ENCODE assay signal across 30 mouse cellular contexts in genomic region chr5:148523202-148523971, GRCm38 (mm10). TPM values are rescaled to one million over a fixed set of nuclear protein-coding genes. Genes with fewer than 3 reads are reported as not detected.
DNase-seq lines count a peak whose midpoint lies in the region; ATAC-seq lines count a peak whose summit lies in the region.
"Had no signal": no experiment of that assay in that cellular context is flagged by ENCODE, and none has a peak within 500 bp of the region (broad histone marks: within the 10 kb centered on the region; RNA-seq: fewer than 3 reads in every experiment).

No protein-coding gene starts in this region.

- H3K4me3 ChIP-seq in neural tube, embryonic 13.5 days = no peak overlapping the region
- no peak overlapping the region for H3K4me3 ChIP-seq in neural tube, embryonic 15.5 days (replicated peaks)
- H3K4me3 ChIP-seq in liver, embryonic 11.5 days (ENCODE audit: low read depth, low read length) = no peak overlapping the region
- H3K4me3 ChIP-seq: embryonic facial prominence, embryonic 10.5 days; heart, adult 2 months; heart, embryonic 15.5 days; limb, embryonic 12.5 days; liver, embryonic 13.5 days; megakaryocyte, embryonic 14.5 days; midbrain, embryonic 13.5 days; stomach, embryonic 15.5 days had no signal

- H3K27me3 ChIP-seq in neural tube, embryonic 13.5 days = no peaks in the 10 kb centered on the region
- H3K27me3 ChIP-seq in neural tube, embryonic 15.5 days (replicated peaks) = no peaks in the 10 kb centered on the region
- no peaks in the 10 kb centered on the region for H3K27me3 ChIP-seq in liver, embryonic 11.5 days (replicated peaks; ENCODE audit: control insufficient read depth, insufficient read depth, low read length)
- H3K27me3 ChIP-seq: heart, embryonic 15.5 days; limb, embryonic 12.5 days; liver, embryonic 13.5 days; midbrain, embryonic 13.5 days; stomach, embryonic 15.5 days had no signal

- no peak overlapping the region for H3K4me2 ChIP-seq in neural tube, embryonic 13.5 days
- no peak overlapping the region for H3K4me2 ChIP-seq in neural tube, embryonic 15.5 days
- no peak overlapping the region for H3K4me2 ChIP-seq in liver, embryonic 11.5 days
- H3K4me2 ChIP-seq: heart, embryonic 15.5 days; limb, embryonic 12.5 days; liver, embryonic 13.5 days; midbrain, embryonic 13.5 days; stomach, embryonic 15.5 days had no signal

- no peak overlapping the region for H3K9ac ChIP-seq in neural tube, embryonic 13.5 days
- H3K9ac ChIP-seq in neural tube, embryonic 15.5 days (replicated peaks) = no peak overlapping the region
- H3K9ac ChIP-seq in liver, embryonic 11.5 days (ENCODE audit: low read depth, low read length) = no peak overlapping the region
- H3K9ac ChIP-seq: heart, embryonic 15.5 days; limb, embryonic 12.5 days; liver, embryonic 13.5 days; midbrain, embryonic 13.5 days; stomach, embryonic 15.5 days had no signal

- no peak for ATAC-seq in neural tube, embryonic 13.5 days (ENCODE audit: low read depth)
- ATAC-seq in neural tube, embryonic 15.5 days (ENCODE audit: low FRiP score) = no peak
- ATAC-seq in activated CD4-positive, CD25-positive, alpha-beta regulatory T cell, adult 4 months = peak; percentile 46
- 0 out of 2 replicates have a peak, but pooled peaks have one; percentile 43 for ATAC-seq in monocyte, adult 5-6 weeks (replicated peaks; ENCODE audit: insufficient number of reproducible peaks, low FRiP score, low TSS enrichment, poor library complexity, severe bottlenecking)
- no peak for ATAC-seq in liver, embryonic 11.5 days (replicated peaks; ENCODE audit: low FRiP score)
- ATAC-seq: forebrain, embryonic 16.5 days; hindbrain, postnatal 0 days; midbrain, embryonic 13.5 days had no signal

- peaks cover 83% of the 10 kb centered on the region for H3K4me1 ChIP-seq in neural tube, embryonic 13.5 days (replicated peaks)
- H3K4me1 ChIP-seq in neural tube, embryonic 15.5 days = peaks cover 47% of the 10 kb centered on the region
- no peaks in the 10 kb centered on the region; the same call in 1 of the 2 replicates for H3K4me1 ChIP-seq in liver, embryonic 11.5 days (replicated peaks; ENCODE audit: control insufficient read depth, insufficient read depth, low read length)

- H3K36me3 ChIP-seq in neural tube, embryonic 13.5 days = no peaks in the 10 kb centered on the region
- H3K36me3 ChIP-seq in neural tube, embryonic 15.5 days = no peaks in the 10 kb centered on the region
- no peaks in the 10 kb centered on the region for H3K36me3 ChIP-seq in liver, embryonic 11.5 days (ENCODE audit: control insufficient read depth, insufficient read depth, low read length)
- H3K36me3 ChIP-seq: embryonic facial prominence, embryonic 10.5 days; heart, embryonic 15.5 days; limb, embryonic 12.5 days; liver, embryonic 13.5 days; midbrain, embryonic 13.5 days; stomach, embryonic 15.5 days had no signal

- 66% methylated on average over 5 of the region's 5 CpGs for WGBS in neural tube, embryonic 13.5 days
- WGBS in neural tube, embryonic 15.5 days = 63% methylated on average over 5 of the region's 5 CpGs
- WGBS in liver, embryonic 11.5 days = 76% methylated on average over 5 of the region's 5 CpGs

- peak; percentile 43 for DNase-seq in ES-CJ7 (ENCODE audit: low read depth, low spot score)
- DNase-seq in right cerebral cortex, adult 2 months (ENCODE audit: low spot score in 2 of 2) = no peak
- no peak for DNase-seq in liver, embryonic 11.5 days (ENCODE audit: low spot score)
- DNase-seq in thymus, postnatal 4 days = no peak
- DNase-seq: adrenal gland, postnatal 36 days; cerebellum, adult 11 months; cerebellum, postnatal 10 days; gastrocnemius, postnatal 25 days; heart, adult 2 months; kidney, adult 2 months; kidney, postnatal 10 days; layer of hippocampus, postnatal 36 days; liver, embryonic 13.5 days; lung, adult 2 months; lung, postnatal 36 days; right cerebral cortex, postnatal 4 days; thymus, adult 18-20 months; thymus, postnatal 36 days had no signal

- H3K27ac ChIP-seq in neural tube, embryonic 13.5 days (replicated peaks) = 0 out of 2 replicates have a peak overlapping the region, but pooled peaks have one; percentile 9
- H3K27ac ChIP-seq in neural tube, embryonic 15.5 days (replicated peaks) = no peak overlapping the region
- H3K27ac ChIP-seq in liver, embryonic 11.5 days (ENCODE audit: low read depth, low read length) = no peak overlapping the region
- H3K27ac ChIP-seq: embryonic facial prominence, embryonic 10.5 days; heart, adult 2 months; heart, embryonic 15.5 days; hindbrain, postnatal 0 days; limb, embryonic 12.5 days; liver, embryonic 13.5 days; midbrain, embryonic 13.5 days; stomach, embryonic 15.5 days had no signal

- no peaks in the 10 kb centered on the region for H3K9me3 ChIP-seq in neural tube, embryonic 13.5 days
- H3K9me3 ChIP-seq in neural tube, embryonic 15.5 days (replicated peaks) = no peaks in the 10 kb centered on the region
- H3K9me3 ChIP-seq in liver, embryonic 11.5 days (ENCODE audit: control insufficient read depth, low read length) = no peaks in the 10 kb centered on the region
- H3K9me3 ChIP-seq: embryonic facial prominence, embryonic 10.5 days; heart, embryonic 15.5 days; limb, embryonic 12.5 days; liver, embryonic 13.5 days; megakaryocyte, embryonic 14.5 days; midbrain, embryonic 13.5 days; stomach, embryonic 15.5 days had no signal

RNA-seq across cellular contexts. Expression of gene Ubl3, which starts 29.2 kb away (rescaled TPM):
- polyA plus RNA-seq in neural tube, embryonic 13.5 days (2015; fragmentation: Nextera tagmentation; extraction: Ambion mirVana) = 103 and 109 TPM in 2 replicates
- polyA plus RNA-seq in neural tube, embryonic 15.5 days (2015; fragmentation: Nextera tagmentation; extraction: Ambion mirVana) = 98.3 and 98.4 TPM in 2 replicates
- 100 to 1,000 TPM in 1 of 2 experiments, 10 to 100 TPM in 1; 86.3 to 124 TPM for polyA plus RNA-seq in activated CD4-positive, CD25-positive, alpha-beta regulatory T cell, adult 4 months (2017; shearing (Covaris generic))
- 179 to 332 TPM (median 268 TPM) in 3 replicates for total RNA-seq in monocyte, adult 5-6 weeks (2017)
- polyA plus RNA-seq in liver, embryonic 11.5 days (2014; fragmentation: Nextera tagmentation; extraction: Ambion mirVana) = 40.1 and 43.1 TPM in 2 replicates

Comparison
In these comparisons a context has a peak if more than half of its experiments do, and no peak if none do; other contexts are left out.
1. ATAC-seq: peak in activated CD4-positive, CD25-positive, alpha-beta regulatory T cell, adult 4 months (single experiment) and monocyte, adult 5-6 weeks (single experiment); none in neural tube, embryonic 13.5 days (single experiment), neural tube, embryonic 15.5 days (single experiment) and liver, embryonic 11.5 days (single experiment).